Mouse (Mus musculus): ENCODE data around the gene Fam69a. TPM values are rescaled to one million over a fixed set of nuclear protein-coding genes. Genes with fewer than 3 reads are reported as not detected.
"Not testable (repeated sequence)": the region's sequence is repeated elsewhere in the genome, so short reads cannot be mapped to it uniquely, and the experiment has no call there.

Gene Fam69a
- total RNA-seq, 2 experiments from 2014 or later: 8.2 to 8.9 TPM

GRCm38 (mm10) chr5:107959624-107960300 lies 27.1 kb downstream of the Fam69a start:
- intact Hi-C loops (cut with DNase I): no loop called here

GRCm38 (mm10) chr5:107950643-107951042 lies 36.2 kb downstream of the Fam69a start:
- no peak for DNase-seq
- intact Hi-C loops (cut with DNase I): no loop called here

More at GRCm38 (mm10) chr5:107959624-107960300, 27.1 kb downstream of the Fam69a start:
- DNase-seq: no peak

GRCm38 (mm10) chr5:107949607-107950006 lies 37.3 kb downstream of the Fam69a start:
- intact Hi-C loops (cut with DNase I): no loop called here
- DNase-seq: no peak

GRCm38 (mm10) chr5:107948899-107949298 lies 38.0 kb downstream of the Fam69a start:
- intact Hi-C loops (cut with DNase I): no loop called here
- no peak for DNase-seq

- DNase-seq: peak in 1 of 2 experiments; percentile 34
These were observed 39.3 kb downstream of the Fam69a start for GRCm38 (mm10) chr5:107947548-107947947.

GRCm38 (mm10) chr5:107946475-107946874 lies 40.4 kb downstream of the Fam69a start:
- DNase-seq: no peak
- intact Hi-C loops (cut with DNase I): no loop called here

More at GRCm38 (mm10) chr5:107947548-107947947, 39.3 kb downstream of the Fam69a start:
- intact Hi-C loops (cut with DNase I): no loop called here

- intact Hi-C loops (cut with DNase I): no loop called here
These were observed 43.4 kb downstream of the Fam69a start for GRCm38 (mm10) chr5:107943526-107943925.

GRCm38 (mm10) chr5:107942941-107943340 lies 43.9 kb downstream of the Fam69a start:
- intact Hi-C loops (cut with DNase I): no loop called here
- DNase-seq: no peak

More at GRCm38 (mm10) chr5:107943526-107943925, 43.4 kb downstream of the Fam69a start:
- no peak for DNase-seq

- intact Hi-C loops (cut with DNase I): no loop called here
- DNase-seq: no peak
These were observed 45.7 kb downstream of the Fam69a start for GRCm38 (mm10) chr5:107941222-107941621.

GRCm38 (mm10) chr5:107939701-107940100 lies 47.2 kb downstream of the Fam69a start:
- no peak for DNase-seq
- intact Hi-C loops (cut with DNase I): no loop called here

- intact Hi-C loops (cut with DNase I): no loop called here
These were observed 48.0 kb downstream of the Fam69a start for GRCm38 (mm10) chr5:107938886-107939285.

GRCm38 (mm10) chr5:107938483-107938882 lies 48.4 kb downstream of the Fam69a start:
- DNase-seq; intact Hi-C loops (cut with DNase I): not testable (repeated sequence)

More at GRCm38 (mm10) chr5:107938886-107939285, 48.0 kb downstream of the Fam69a start:
- DNase-seq: no peak

- no peak for DNase-seq
- intact Hi-C loops (cut with DNase I): no loop called here
These were observed 50.1 kb downstream of the Fam69a start for GRCm38 (mm10) chr5:107936625-107937389.

- intact Hi-C loops (cut with DNase I): no loop called here
- DNase-seq: no peak
These were observed 51.9 kb downstream of the Fam69a start for GRCm38 (mm10) chr5:107934770-107935543.

- intact Hi-C loops (cut with DNase I): no loop called here
- no peak for DNase-seq
These were observed 53.5 kb downstream of the Fam69a start for GRCm38 (mm10) chr5:107933202-107933974.

- no peak for DNase-seq
- intact Hi-C loops (cut with DNase I): no loop called here
These were observed 54.3 kb downstream of the Fam69a start for GRCm38 (mm10) chr5:107932556-107932955.

GRCm38 (mm10) chr5:107926550-107927249 lies 60.2 kb downstream of the Fam69a start:
- intact Hi-C loops (cut with DNase I): no loop called here
- DNase-seq: no peak

GRCm38 (mm10) chr5:107924564-107924963 lies 62.3 kb downstream of the Fam69a start:
- intact Hi-C loops (cut with DNase I): loop anchor here (5.0 kb wide), 1 partner anchor 238 kb away; no protein-coding TSS in a partner anchor
- DNase-seq: no peak

GRCm38 (mm10) chr5:107922836-107923235 lies 64.0 kb downstream of the Fam69a start:
- intact Hi-C loops (cut with DNase I): loop anchor here (5.0 kb wide), 1 partner anchor 239 kb away; no protein-coding TSS in a partner anchor
- DNase-seq: no peak
